ENCODE assay signal across 22 mouse cellular contexts in the genomic region with DNA sequence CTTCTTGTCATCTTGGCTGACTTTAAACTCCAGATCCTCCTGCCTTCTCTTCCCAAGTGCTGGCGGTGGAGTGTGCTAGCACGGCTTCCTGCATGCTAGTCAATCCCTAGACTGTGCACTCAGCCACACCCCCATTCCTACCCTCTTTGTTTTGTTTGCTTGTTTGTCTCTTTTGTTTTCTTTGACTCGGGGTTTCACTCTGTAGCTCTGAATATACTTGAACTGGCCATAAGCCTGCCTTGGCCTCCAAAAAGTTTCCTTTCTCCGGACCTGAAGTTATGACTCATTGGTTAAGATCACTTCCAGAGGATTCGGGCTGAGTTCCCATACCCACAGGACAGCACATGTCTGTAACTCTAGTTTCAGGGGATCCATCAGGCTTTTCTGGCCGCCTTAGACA. TPM values are rescaled to one million over a fixed set of nuclear protein-coding genes. Genes with fewer than 3 reads are reported as not detected.
DNase-seq lines count a peak whose midpoint lies in the region; ATAC-seq lines count a peak whose summit lies in the region.
"Had no signal": no experiment of that assay in that cellular context is flagged by ENCODE, and none has a peak within 500 bp of the region (broad histone marks: within the 10 kb centered on the region; RNA-seq: fewer than 3 reads in every experiment).

No protein-coding gene starts in this region.

- H3K9me3 ChIP-seq in intestine, embryonic 16.5 days (ENCODE audit: control insufficient read depth, low read length) = no peaks in the 10 kb centered on the region
- no peaks in the 10 kb centered on the region for H3K9me3 ChIP-seq in midbrain, embryonic 11.5 days (ENCODE audit: control insufficient read depth, low read length)
- H3K9me3 ChIP-seq: embryonic facial prominence, embryonic 12.5 days; forebrain, embryonic 13.5 days; heart, embryonic 13.5 days; hindbrain, embryonic 13.5 days; kidney, embryonic 15.5 days had no signal

- no peak for ATAC-seq in intestine, embryonic 16.5 days
- ATAC-seq in midbrain, embryonic 11.5 days (ENCODE audit: low FRiP score) = no peak
- ATAC-seq: forebrain, embryonic 13.5 days; hindbrain, postnatal 0 days had no signal

- no peak overlapping the region for H3K9ac ChIP-seq in intestine, embryonic 16.5 days (ENCODE audit: low read depth, low read length)
- H3K9ac ChIP-seq in midbrain, embryonic 11.5 days (ENCODE audit: low read length) = no peak overlapping the region
- H3K9ac ChIP-seq: embryonic facial prominence, embryonic 12.5 days; forebrain, embryonic 13.5 days; heart, embryonic 13.5 days; hindbrain, embryonic 13.5 days; kidney, embryonic 15.5 days had no signal

- no peak overlapping the region for H3K4me2 ChIP-seq in intestine, embryonic 16.5 days (ENCODE audit: low read depth, low read length)
- H3K4me2 ChIP-seq in midbrain, embryonic 11.5 days = no peak overlapping the region
- H3K4me2 ChIP-seq: embryonic facial prominence, embryonic 12.5 days; forebrain, embryonic 13.5 days; heart, embryonic 13.5 days; hindbrain, embryonic 13.5 days; kidney, embryonic 15.5 days had no signal

- H3K4me1 ChIP-seq in intestine, embryonic 16.5 days (ENCODE audit: control insufficient read depth, insufficient read depth, low read length) = no peaks in the 10 kb centered on the region
- H3K4me1 ChIP-seq in midbrain, embryonic 11.5 days (ENCODE audit: control insufficient read depth, insufficient read depth, low read length) = peaks cover 3% of the 10 kb centered on the region; the same call in 1 of the 2 replicates
- H3K4me1 ChIP-seq: embryonic facial prominence, embryonic 12.5 days; forebrain, embryonic 13.5 days; heart, embryonic 13.5 days had no signal

- no peak overlapping the region for H3K4me3 ChIP-seq in intestine, embryonic 16.5 days (ENCODE audit: low read length)
- H3K4me3 ChIP-seq in midbrain, embryonic 11.5 days (ENCODE audit: low read depth, low read length) = no peak overlapping the region
- H3K4me3 ChIP-seq: embryonic facial prominence, embryonic 12.5 days; forebrain, embryonic 13.5 days; heart, embryonic 13.5 days; hindbrain, embryonic 13.5 days; kidney, embryonic 15.5 days had no signal

- DNase-seq in lung, postnatal 10 days = peak; percentile 17
- no peak for DNase-seq in lung, postnatal 25 days (ENCODE audit: low spot score)
- peak; percentile 11 for DNase-seq in Muller cell, postnatal 12 days (ENCODE audit: inconsistent ontology term)
- peak; percentile 81 for DNase-seq in adipocyte (ENCODE audit: low spot score)
- DNase-seq in adrenal gland, adult 8-10 months = no peak
- no peak for DNase-seq in midbrain, embryonic 11.5 days (ENCODE audit: low spot score, missing footprints)
- DNase-seq: cerebellum, adult 11 months; cerebellum, adult 9-10 months; cerebellum, postnatal 25 days; gastrocnemius, postnatal 10 days; kidney, adult 18-20 months had no signal

- H3K27me3 ChIP-seq in intestine, embryonic 16.5 days (replicated peaks; ENCODE audit: control insufficient read depth, insufficient read depth, low read length) = no peaks in the 10 kb centered on the region
- no peaks in the 10 kb centered on the region for H3K27me3 ChIP-seq in midbrain, embryonic 11.5 days (ENCODE audit: control insufficient read depth, insufficient read depth, low read length)
- H3K27me3 ChIP-seq: forebrain, embryonic 13.5 days; heart, embryonic 13.5 days; kidney, embryonic 15.5 days had no signal

- H3K36me3 ChIP-seq in intestine, embryonic 16.5 days (ENCODE audit: control insufficient read depth, insufficient read depth, low read length) = no peaks in the 10 kb centered on the region; the same call in 1 of the 2 replicates
- no peaks in the 10 kb centered on the region for H3K36me3 ChIP-seq in midbrain, embryonic 11.5 days (ENCODE audit: control insufficient read depth, insufficient read depth, low read length)
- H3K36me3 ChIP-seq: embryonic facial prominence, embryonic 12.5 days; heart, embryonic 13.5 days; hindbrain, embryonic 13.5 days; kidney, embryonic 15.5 days had no signal

- 58% methylated on average over 6 of the region's 6 CpGs for WGBS in intestine, embryonic 16.5 days
- WGBS in midbrain, embryonic 11.5 days = 68% methylated on average over 6 of the region's 6 CpGs

- no peak overlapping the region for H3K27ac ChIP-seq in intestine, embryonic 16.5 days (ENCODE audit: low read length)
- no peak overlapping the region for H3K27ac ChIP-seq in midbrain, embryonic 11.5 days (ENCODE audit: low read depth, low read length)
- H3K27ac ChIP-seq: embryonic facial prominence, embryonic 12.5 days; forebrain, embryonic 13.5 days; heart, embryonic 13.5 days; hindbrain, embryonic 13.5 days; hindbrain, postnatal 0 days had no signal

RNA-seq across cellular contexts. Expression of gene Fam71f2, which starts 9.3 kb away (rescaled TPM):
- polyA plus RNA-seq in intestine, embryonic 16.5 days (2015; fragmentation: Nextera tagmentation; extraction: Ambion mirVana) = 0.13 and 0.29 TPM in 2 replicates
- total RNA-seq in adrenal gland, adult 8-10 months (2022) = under 1 TPM in 1 of 4 experiments, not detected in 3; 0.23 TPM
- polyA plus RNA-seq in midbrain, embryonic 11.5 days (2014; fragmentation: Nextera tagmentation; extraction: Ambion mirVana) = 0.41 and 0.79 TPM in 2 replicates
- total RNA-seq: hematopoietic stem cell, adult 5-6 weeks had no signal
- polyA plus RNA-seq: heart, embryonic 13.5 days had no signal

RNA-seq across cellular contexts. Expression of gene Hilpda, which starts 16.4 kb away (rescaled TPM):
- 27.0 and 27.8 TPM in 2 replicates for polyA plus RNA-seq in intestine, embryonic 16.5 days (2015; fragmentation: Nextera tagmentation; extraction: Ambion mirVana)
- 1 to 10 TPM; 4.6 to 9.3 (median 7.7) TPM for total RNA-seq in adrenal gland, adult 8-10 months (2022)
- polyA plus RNA-seq in midbrain, embryonic 11.5 days (2014; fragmentation: Nextera tagmentation; extraction: Ambion mirVana) = 30.1 and 30.5 TPM in 2 replicates

RNA-seq across cellular contexts. Expression of gene Fam71f1, which starts 30.3 kb away (rescaled TPM):
- not detected in 2 replicates for polyA plus RNA-seq in intestine, embryonic 16.5 days (2015; fragmentation: Nextera tagmentation; extraction: Ambion mirVana)
- not detected for total RNA-seq in adrenal gland, adult 8-10 months (2022)
- polyA plus RNA-seq in midbrain, embryonic 11.5 days (2014; fragmentation: Nextera tagmentation; extraction: Ambion mirVana) = not detected in 2 replicates
- total RNA-seq: adrenal gland, postnatal 10 days; gastrocnemius, postnatal 10 days; hematopoietic stem cell, adult 5-6 weeks; hindbrain, postnatal 0 days had no signal
- polyA plus RNA-seq: brain, embryonic 14.5 days; cortical plate, adult 2 months; forebrain, embryonic 13.5 days; hindbrain, embryonic 13.5 days; hindbrain, postnatal 0 days had no signal

RNA-seq across cellular contexts. Expression of gene Calu, which starts 59.2 kb away (rescaled TPM):
- polyA plus RNA-seq in intestine, embryonic 16.5 days (2015; fragmentation: Nextera tagmentation; extraction: Ambion mirVana) = 276 and 282 TPM in 2 replicates
- total RNA-seq in adrenal gland, adult 8-10 months (2022) = 100 to 1,000 TPM; 121 to 136 (median 126) TPM
- 265 and 278 TPM in 2 replicates for polyA plus RNA-seq in midbrain, embryonic 11.5 days (2014; fragmentation: Nextera tagmentation; extraction: Ambion mirVana)

Comparison
In these comparisons a context has a peak if more than half of its experiments do, and no peak if none do; other contexts are left out.
1. DNase-seq: peak in lung, postnatal 10 days (single experiment), Muller cell, postnatal 12 days (single experiment) and adipocyte (single experiment); none in lung, postnatal 25 days (single experiment), adrenal gland, adult 8-10 months (single experiment) and midbrain, embryonic 11.5 days (single experiment).